Mouse (Mus musculus) liver, embryonic 12.5 days (tissue): ENCODE data around the gene Sympk. TPM values are rescaled to one million over a fixed set of nuclear protein-coding genes. Genes with fewer than 3 reads are reported as not detected.

Experiments used
- ATAC-seq: fragments of 200-750 bp; cut with Nextera tagmentation; 2 replicates; pipeline ENCODE4 v1.8.0; 2017; ENCODE audit warnings: moderate number of reproducible peaks, mild to moderate bottlenecking, moderate library complexity
- H3K27ac ChIP-seq: fragments of 300-500 bp; sonication (generic); 2 replicates; pipeline ENCODE4 v1.5.1; 2016; ENCODE audit warnings: mild to moderate bottlenecking
- H3K27me3 ChIP-seq: fragments of 300-500 bp; sonication (generic); replicated peaks from 2 replicates; pipeline ENCODE4 v1.6.1; 2016; ENCODE audit warnings: mild to moderate bottlenecking, moderate library complexity
- H3K36me3 ChIP-seq: fragments of 300-500 bp; sonication (generic); 2 replicates; pipeline ENCODE4 v1.6.1; 2016; ENCODE audit warnings: mild to moderate bottlenecking, moderate library complexity
- H3K4me1 ChIP-seq: fragments of 300-500 bp; sonication (generic); 2 replicates; pipeline ENCODE4 v1.6.1; 2016
- H3K4me2 ChIP-seq: fragments of 300-500 bp; sonication (generic); 2 replicates; pipeline ENCODE4 v1.6.1; 2016; ENCODE audit warnings: mild to moderate bottlenecking, moderate library complexity
- H3K4me3 ChIP-seq: fragments of 300-500 bp; sonication (generic); 2 replicates; pipeline ENCODE4 v1.5.1; 2016; ENCODE audit warnings: mild to moderate bottlenecking, moderate library complexity
- H3K9ac ChIP-seq: fragments of 300-500 bp; sonication (generic); 2 replicates; pipeline ENCODE4 v1.6.1; 2016; ENCODE audit warnings: mild to moderate bottlenecking, moderate library complexity
- H3K9me3 ChIP-seq: fragments of 300-500 bp; sonication (generic); replicated peaks from 2 replicates; pipeline ENCODE4 v1.6.1; 2016; ENCODE audit warnings: mild to moderate bottlenecking, moderate library complexity
- WGBS: fragments of 180-500 bp; shearing (Covaris S2); methylation state at CpG from one replicate; pipeline ENCODE4 v1.1.7; 2016; ENCODE audit not compliant: insufficient replicate concordance; 5-methylcytosine and 5-hydroxymethylcytosine counted together
- polyA plus RNA-seq: library from polyadenylated mRNA; unstranded; fragments of >200 nt; fragmentation: Nextera tagmentation; extraction: Ambion mirVana; gene quantifications from 2 replicates; pipeline ENCODE4 v1.2.1, GENCODE M21; 2016

Gene Sympk
- polyA plus RNA-seq, 1 experiment from 2014 or later = 33.3 TPM

- Histone ChIP-seq H3K4me1 (peaks cover 49% of the 10 kb centered on the region), H3K9me3 (no peaks in the 10 kb centered on the region), H3K4me2 (peak overlapping the region; percentile 99), H3K27ac (peak overlapping the region; percentile 86), H3K4me3 (peak overlapping the region; percentile 55), H3K9ac (peak overlapping the region; percentile 64), H3K36me3 (peaks cover 19% of the 10 kb centered on the region), H3K27me3 (no peaks in the 10 kb centered on the region)
- 19% methylated on average over 10 of the region's 10 CpGs for WGBS
- no peak for ATAC-seq
Measured at GRCm38 (mm10) chr7:19000421-19000820, 23.8 kb upstream of the Sympk start.

- Histone ChIP-seq H3K9ac (peak overlapping the region; percentile 64), H3K9me3 (no peaks in the 10 kb centered on the region), H3K4me2 (peak overlapping the region; percentile 99), H3K4me3 (peak overlapping the region; percentile 55), H3K4me1 (peaks cover 57% of the 10 kb centered on the region), H3K36me3 (peaks cover 26% of the 10 kb centered on the region), H3K27ac (peak overlapping the region; percentile 86), H3K27me3 (no peaks in the 10 kb centered on the region)
- WGBS = 17% methylated on average over 18 of the region's 18 CpGs
- no peak for ATAC-seq
Measured at GRCm38 (mm10) chr7:19001066-19001806, 22.9 kb upstream of the Sympk start.

GRCm38 (mm10) chr7:19001807-19002085, 22.4 kb upstream of the Sympk start:
- Histone ChIP-seq H3K9me3 (no peaks in the 10 kb centered on the region), H3K4me2 (peak overlapping the region; percentile 99), H3K36me3 (peaks cover 25% of the 10 kb centered on the region), H3K4me1 (peaks cover 62% of the 10 kb centered on the region), H3K27ac (peak overlapping the region; percentile 86), H3K4me3 (peak overlapping the region; percentile 55; the same call in 1 of the 2 replicates), H3K9ac (peak overlapping the region; percentile 73), H3K27me3 (no peaks in the 10 kb centered on the region)
- no peak for ATAC-seq
- 63% methylated on average over 3 of the region's 3 CpGs for WGBS

GRCm38 (mm10) chr7:19002115-19002514, 22.1 kb upstream of the Sympk start:
- Histone ChIP-seq H3K4me1 (peaks cover 66% of the 10 kb centered on the region), H3K27ac (peak overlapping the region; percentile 86), H3K4me3 (peak overlapping the region; percentile 58; the same call in 1 of the 2 replicates), H3K27me3 (no peaks in the 10 kb centered on the region), H3K36me3 (peaks cover 28% of the 10 kb centered on the region), H3K9ac (peak overlapping the region; percentile 73), H3K9me3 (no peaks in the 10 kb centered on the region), H3K4me2 (peak overlapping the region; percentile 99)
- ATAC-seq = no peak
- WGBS = 39% methylated on average over 4 of the region's 4 CpGs

GRCm38 (mm10) chr7:19002848-19003498, 21.2 kb upstream of the Sympk start:
- Histone ChIP-seq H3K9me3 (no peaks in the 10 kb centered on the region), H3K27me3 (no peaks in the 10 kb centered on the region), H3K4me2 (peak overlapping the region; percentile 99), H3K27ac (peak overlapping the region; percentile 86), H3K9ac (peak overlapping the region; percentile 73), H3K4me3 (peak overlapping the region; percentile 58), H3K36me3 (peaks cover 26% of the 10 kb centered on the region), H3K4me1 (peaks cover 70% of the 10 kb centered on the region)
- WGBS = under 1% methylated on average over 17 of the region's 17 CpGs
- peak; percentile 66 for ATAC-seq

GRCm38 (mm10) chr7:19003902-19004630, 20.1 kb upstream of the Sympk start, which contains the start of gene Irf2bp1:
Irf2bp1 (plus strand) TSS chr7:19004044.
- under 1% methylated on average over 81 of the region's 90 CpGs for WGBS

GRCm38 (mm10) chr7:19004631-19005079, 19.5 kb upstream of the Sympk start:
- 10% methylated on average over 34 of the region's 34 CpGs for WGBS
- Histone ChIP-seq H3K4me3 (peak overlapping the region; percentile 83), H3K4me1 (peaks cover 73% of the 10 kb centered on the region), H3K27me3 (no peaks in the 10 kb centered on the region), H3K4me2 (peak overlapping the region; percentile 99), H3K9me3 (no peaks in the 10 kb centered on the region), H3K36me3 (peaks cover 26% of the 10 kb centered on the region), H3K9ac (peak overlapping the region; percentile 89), H3K27ac (peak overlapping the region; percentile 92)
- ATAC-seq = no peak

More at GRCm38 (mm10) chr7:19003902-19004630, 20.1 kb upstream of the Sympk start, which contains the start of gene Irf2bp1:
- Histone ChIP-seq H3K4me2 (peak within 1 kb of the TSS; percentile 99), H3K9ac (peak within 1 kb of the TSS; percentile 89), H3K36me3 (peaks cover 26% of the 10 kb centered on the region), H3K27ac (peak within 1 kb of the TSS; percentile 92), H3K9me3 (no peaks in the 10 kb centered on the region), H3K4me1 (peaks cover 72% of the 10 kb centered on the region), H3K4me3 (peak within 1 kb of the TSS; percentile 83), H3K27me3 (no peaks in the 10 kb centered on the region)
- peak; percentile 65 for ATAC-seq

GRCm38 (mm10) chr7:19005417-19006121, 18.6 kb upstream of the Sympk start:
- H3K4me2 ChIP-seq = peak overlapping the region; percentile 99
- 75% methylated on average over 34 of the region's 34 CpGs for WGBS
- no peak overlapping the region for H3K27ac ChIP-seq
- H3K4me3 ChIP-seq = peak overlapping the region; percentile 83
- ATAC-seq = no peak
- peaks cover 26% of the 10 kb centered on the region for H3K36me3 ChIP-seq
- peaks cover 69% of the 10 kb centered on the region for H3K4me1 ChIP-seq
- H3K9ac ChIP-seq = peak overlapping the region; percentile 89
- H3K9me3 ChIP-seq = no peaks in the 10 kb centered on the region
- H3K27me3 ChIP-seq = no peaks in the 10 kb centered on the region

- Histone ChIP-seq H3K9ac (no peak overlapping the region), H3K4me1 (peaks cover 65% of the 10 kb centered on the region), H3K36me3 (peaks cover 26% of the 10 kb centered on the region), H3K4me3 (no peak overlapping the region), H3K9me3 (no peaks in the 10 kb centered on the region), H3K27ac (no peak overlapping the region), H3K27me3 (no peaks in the 10 kb centered on the region), H3K4me2 (peak overlapping the region; percentile 99)
- no peak for ATAC-seq
- WGBS = 5% methylated on average over 12 of the region's 12 CpGs
Measured at GRCm38 (mm10) chr7:19006476-19006875, 17.7 kb upstream of the Sympk start.

GRCm38 (mm10) chr7:19007026-19007977, 16.9 kb upstream of the Sympk start:
- Histone ChIP-seq H3K27me3 (peaks cover 3% of the 10 kb centered on the region; the same call in 1 of the 2 replicates), H3K4me3 (no peak overlapping the region), H3K27ac (peak overlapping the region; percentile 12), H3K4me1 (peaks cover 65% of the 10 kb centered on the region), H3K36me3 (peaks cover 26% of the 10 kb centered on the region), H3K9me3 (no peaks in the 10 kb centered on the region), H3K9ac (no peak overlapping the region), H3K4me2 (peak overlapping the region; percentile 12)
- 64% methylated on average over 13 of the region's 13 CpGs for WGBS
- ATAC-seq = peak; percentile 3; the same call in 1 of the 2 replicates
